Mouse (Mus musculus) bone marrow, adult 2 months (tissue): Measurements from ENCODE around the gene Acsm1.

Experiments used
- CTCF ChIP-seq: fragments of 200-500 bp; IDR thresholded peaks from 2 replicates; pipeline ENCODE4 v1.5.1; 2011; ENCODE audit warnings: low read length, control low read depth; ENCODE audit not compliant: control insufficient read depth, insufficient read depth
- POLR2A ChIP-seq: fragments of 200-500 bp; IDR thresholded peaks from 2 replicates; pipeline ENCODE4 v1.6.1; 2011; ENCODE audit warnings: low read depth, mild to moderate bottlenecking, control low read depth, low read length, borderline replicate concordance; ENCODE audit not compliant: control insufficient read depth

GRCm38 (mm10) chr7:119617593-119617992, 10.8 kb downstream of the Acsm1 start:
- TF ChIP-seq CTCF (no peak), POLR2A (no peak)
